Mouse (Mus musculus): ENCODE results near the gene Ank2. TPM values are rescaled to one million over a fixed set of nuclear protein-coding genes. Genes with fewer than 3 reads are reported as not detected.
A peak's percentile ranks its signal among the peaks of the same experiment; 100 is the strongest.

Gene Ank2
- total and polyA plus RNA-seq, 3 experiments, result 96.1 to 290 (median 269) TPM

DNA sequence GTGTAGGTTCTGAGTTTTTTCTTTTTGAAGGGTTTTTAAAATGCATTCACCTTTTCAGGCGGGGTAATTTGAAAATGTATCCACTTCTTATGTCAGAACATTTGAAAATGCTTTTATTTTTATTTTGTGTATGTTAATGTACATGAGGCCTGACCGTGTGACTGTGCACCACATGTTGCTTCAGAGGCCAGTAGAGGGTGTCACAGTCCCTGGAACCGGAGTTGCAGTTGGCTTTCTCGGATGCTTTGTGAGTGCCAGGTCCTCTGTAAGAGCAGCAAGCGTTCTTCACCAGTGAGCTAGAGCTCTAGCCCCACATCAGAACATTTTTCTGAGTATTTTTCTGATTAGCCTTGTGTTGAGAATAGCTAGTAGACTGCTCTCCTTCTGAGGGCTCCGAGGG is 484.0 kb downstream of the Ank2 start:
- no peaks in the 10 kb centered on the region for H3K79me2 ChIP-seq (replicated peaks; ENCODE audit: control insufficient read depth, insufficient read depth, low read length)
- peak in 1 of 2 experiments; percentile 21 for DNase-seq
- intact Hi-C loops (cut with DNase I), result loop anchor here (10.0 kb wide), 1 partner anchor 150 kb away; no protein-coding TSS in a partner anchor
- 72% methylated on average over 6 of the region's 6 CpGs for WGBS
- no peaks in the 10 kb centered on the region for H3K27me3 ChIP-seq (ENCODE audit: control insufficient read depth, insufficient read depth, low read length)
- H3K27ac ChIP-seq, result 0 out of 2 replicates have a peak overlapping the region, but pooled peaks have one; percentile 1
- peaks cover 2% of the 10 kb centered on the region; the same call in 1 of the 2 replicates for H3K36me3 ChIP-seq (ENCODE audit: control insufficient read depth, insufficient read depth, low read length)
- H3K4me1 ChIP-seq (ENCODE audit: control insufficient read depth, insufficient read depth, low read length), result peaks cover 4% of the 10 kb centered on the region
- TF ChIP-seq POLR2A (IDR thresholded peaks at IDR 0.05; ENCODE audit: insufficient read depth, low read depth, low read length) (no peak), EP300 (IDR thresholded peaks at IDR 0.05; ENCODE audit: insufficient read depth, low read depth, low read length) (no peak), CTCF (IDR thresholded peaks at IDR 0.05) (peak; percentile 37)
- H3K9ac ChIP-seq (ENCODE audit: low read depth, low read length), result no peak overlapping the region
- H3K4me3 ChIP-seq, result no peak overlapping the region

- no peak overlapping the region for H3K27ac ChIP-seq
- 73% methylated on average over 4 of the region's 4 CpGs for WGBS
- peak in 1 of 2 experiments; percentile 15 for DNase-seq
- no peak overlapping the region for H3K9ac ChIP-seq (ENCODE audit: low read depth, low read length)
- H3K4me1 ChIP-seq (ENCODE audit: control insufficient read depth, insufficient read depth, low read length), result peaks cover 2% of the 10 kb centered on the region; the same call in 1 of the 2 replicates
- H3K36me3 ChIP-seq (ENCODE audit: control insufficient read depth, insufficient read depth, low read length), result peaks cover 2% of the 10 kb centered on the region; the same call in 1 of the 2 replicates
- no peak overlapping the region for H3K4me3 ChIP-seq
- no peaks in the 10 kb centered on the region for H3K79me2 ChIP-seq (replicated peaks; ENCODE audit: control insufficient read depth, insufficient read depth, low read length)
- TF ChIP-seq EP300 (IDR thresholded peaks at IDR 0.05; ENCODE audit: insufficient read depth, low read depth, low read length) (0 out of 2 replicates have a peak, but pooled peaks have one; percentile 25), CTCF (IDR thresholded peaks at IDR 0.05) (no peak)
- H3K27me3 ChIP-seq (ENCODE audit: control insufficient read depth, insufficient read depth, low read length), result no peaks in the 10 kb centered on the region
- intact Hi-C loops (cut with DNase I), result loop anchor here (10.0 kb wide), 1 partner anchor 151 kb away; no protein-coding TSS in a partner anchor
These were observed 485.2 kb downstream of the Ank2 start for GRCm38 (mm10) chr3:127013976-127014375.

GRCm38 (mm10) chr3:127012525-127012924 is 486.6 kb downstream of the Ank2 start:
- H3K79me2 ChIP-seq (replicated peaks; ENCODE audit: control insufficient read depth, insufficient read depth, low read length), result no peaks in the 10 kb centered on the region
- no peak overlapping the region for H3K9ac ChIP-seq (ENCODE audit: low read depth, low read length)
- DNase-seq, result peak in 1 of 2 experiments; percentile 13
- no peak overlapping the region for H3K4me3 ChIP-seq
- H3K27ac ChIP-seq, result no peak overlapping the region
- H3K4me1 ChIP-seq (ENCODE audit: control insufficient read depth, insufficient read depth, low read length), result peaks cover 2% of the 10 kb centered on the region; the same call in 1 of the 2 replicates
- 55% methylated on average over 8 of the region's 8 CpGs for WGBS
- H3K36me3 ChIP-seq (ENCODE audit: control insufficient read depth, insufficient read depth, low read length), result peaks cover 2% of the 10 kb centered on the region; the same call in 1 of the 2 replicates
- intact Hi-C loops (cut with DNase I), result loop anchor here (10.0 kb wide), 1 partner anchor 152 kb away; no protein-coding TSS in a partner anchor
- H3K27me3 ChIP-seq (ENCODE audit: control insufficient read depth, insufficient read depth, low read length), result no peaks in the 10 kb centered on the region
- TF ChIP-seq EP300 (IDR thresholded peaks at IDR 0.05; ENCODE audit: insufficient read depth, low read depth, low read length) (no peak), CTCF (IDR thresholded peaks at IDR 0.05) (peak; percentile 68), POLR2A (IDR thresholded peaks at IDR 0.05; ENCODE audit: insufficient read depth, low read depth, low read length) (no peak)

DNA sequence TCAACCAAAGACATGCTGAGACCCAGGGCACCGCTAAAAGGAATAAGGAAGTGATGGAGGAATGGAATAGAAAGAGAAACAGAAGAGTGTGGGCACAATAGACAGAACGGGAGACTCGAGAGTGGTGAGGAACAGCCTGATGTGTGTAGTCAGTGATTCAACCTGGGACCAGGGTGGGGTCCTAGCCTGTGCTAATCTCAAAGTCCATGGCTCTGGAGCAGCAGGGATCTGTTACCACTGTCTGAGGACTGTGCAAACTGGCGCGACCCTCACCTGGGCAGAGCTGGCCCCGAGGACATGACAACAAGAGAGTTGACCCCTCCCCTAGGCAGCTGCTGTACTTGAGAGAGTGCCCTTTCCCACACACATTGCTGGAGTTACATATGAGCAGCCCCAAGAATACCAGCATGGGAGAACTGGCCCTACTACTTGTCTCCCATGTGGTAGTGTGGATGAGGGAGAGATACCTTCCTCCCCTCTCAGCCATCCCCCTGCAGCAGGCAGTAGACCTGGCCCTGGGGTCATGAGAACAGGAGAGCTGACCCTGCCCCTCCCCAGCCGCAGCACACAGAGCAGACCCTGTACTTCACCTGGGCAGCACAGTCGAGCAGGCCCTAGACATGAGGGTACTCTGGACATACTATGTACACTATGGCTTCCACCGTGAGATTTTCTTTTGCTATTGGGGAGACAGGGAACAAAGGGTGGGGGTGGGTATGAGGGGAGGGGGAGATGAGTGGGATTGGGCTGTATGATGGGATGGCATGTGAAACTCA is 493.1 kb downstream of the Ank2 start:
- TF ChIP-seq EP300 (IDR thresholded peaks at IDR 0.05; ENCODE audit: insufficient read depth, low read depth, low read length), result no peak
- TF ChIP-seq POLR2A (IDR thresholded peaks at IDR 0.05; ENCODE audit: insufficient read depth, low read depth, low read length), result no peak
- no peak for TF ChIP-seq CTCF (IDR thresholded peaks at IDR 0.05)
- Histone ChIP-seq H3K79me2 (replicated peaks; ENCODE audit: control insufficient read depth, insufficient read depth, low read length) (no peaks in the 10 kb centered on the region), H3K36me3 (ENCODE audit: control insufficient read depth, insufficient read depth, low read length) (no peaks in the 10 kb centered on the region), H3K27me3 (ENCODE audit: control insufficient read depth, insufficient read depth, low read length) (no peaks in the 10 kb centered on the region), H3K4me3 (no peak overlapping the region), H3K27ac (no peak overlapping the region), H3K4me1 (ENCODE audit: control insufficient read depth, insufficient read depth, low read length) (0 out of 2 replicates have a peak, but pooled peaks cover 3% of the 10 kb centered on the region), H3K9ac (ENCODE audit: low read depth, low read length) (no peak overlapping the region)
- intact Hi-C loops (cut with DNase I), result no loop called here
- 84% methylated on average over 9 of the region's 9 CpGs for WGBS
- DNase-seq, result no peak

- intact Hi-C loops (cut with DNase I), result no loop called here
- WGBS, result 58% methylated on average over 9 of the region's 9 CpGs
- H3K79me2 ChIP-seq (replicated peaks; ENCODE audit: control insufficient read depth, insufficient read depth, low read length), result no peaks in the 10 kb centered on the region
- H3K4me3 ChIP-seq, result no peak overlapping the region
- DNase-seq, result peak in 1 of 2 experiments; percentile 50
- 0 out of 2 replicates have a peak, but pooled peaks cover 3% of the 10 kb centered on the region for H3K4me1 ChIP-seq (ENCODE audit: control insufficient read depth, insufficient read depth, low read length)
- H3K27ac ChIP-seq, result peak overlapping the region; percentile 28; the same call in 1 of the 2 replicates
- TF ChIP-seq CTCF (IDR thresholded peaks at IDR 0.05), result peak; percentile 48
- TF ChIP-seq POLR2A (IDR thresholded peaks at IDR 0.05; ENCODE audit: insufficient read depth, low read depth, low read length), result no peak
- no peaks in the 10 kb centered on the region for H3K27me3 ChIP-seq (ENCODE audit: control insufficient read depth, insufficient read depth, low read length)
- H3K9ac ChIP-seq (ENCODE audit: low read depth, low read length), result no peak overlapping the region
- H3K36me3 ChIP-seq (ENCODE audit: control insufficient read depth, insufficient read depth, low read length), result no peaks in the 10 kb centered on the region
These were observed 494.1 kb downstream of the Ank2 start for GRCm38 (mm10) chr3:127004860-127005633.

Data from heart, adult 2 months (tissue).